Mouse (Mus musculus) small intestine, adult 2 months (tissue): ENCODE data around the gene Olfr315.

ENCODE experiments used
- CTCF ChIP-seq: fragments of 200-500 bp; IDR thresholded peaks from 2 replicates; pipeline ENCODE4 v1.5.1; 2012; ENCODE audit warnings: low read depth, mild to moderate bottlenecking, control low read depth, inconsistent platforms, low read length, moderate library complexity, mixed read lengths; ENCODE audit not compliant: insufficient replicate concordance, insufficient read length; ENCODE audit errors: extremely low read depth
- POLR2A ChIP-seq: fragments of 200-500 bp; IDR thresholded peaks from 2 replicates; pipeline ENCODE4 v1.6.1; 2012; ENCODE audit warnings: low read depth, mild to moderate bottlenecking, control low read depth, inconsistent platforms, low read length, moderate library complexity

DNA sequence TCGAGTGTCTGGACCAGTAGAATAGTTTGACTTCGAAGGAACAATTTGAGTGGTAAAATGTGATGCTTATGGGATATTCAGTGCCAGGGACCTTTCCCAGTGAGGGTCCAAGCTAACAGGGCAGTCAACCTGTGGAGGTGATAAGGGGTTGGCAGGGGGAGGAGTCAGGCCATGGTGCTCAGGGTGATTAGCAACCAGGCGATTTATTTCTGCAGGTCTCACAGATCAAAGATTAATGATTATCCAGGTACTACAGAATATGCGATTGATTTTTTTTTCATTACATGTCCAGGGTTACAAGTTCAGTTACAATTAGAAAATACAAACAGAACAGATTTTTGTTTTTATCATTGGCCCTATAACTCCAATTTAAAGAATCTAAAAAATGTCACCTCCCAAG lies 30.9 kb downstream of the Olfr315 start:
- TF ChIP-seq POLR2A = no peak
- no peak for TF ChIP-seq CTCF
